Mouse (Mus musculus) lung, embryonic 16.5 days (tissue): ENCODE results near the gene Lrba. TPM values are rescaled to one million over a fixed set of nuclear protein-coding genes. Genes with fewer than 3 reads are reported as not detected.

ENCODE experiments used
- ATAC-seq: fragments of 200-750 bp; cut with Nextera tagmentation; 2 replicates; pipeline ENCODE4 v1.8.0; 2017; ENCODE audit warnings: low read depth, mild to moderate bottlenecking, moderate library complexity
- H3K27ac ChIP-seq: fragments of 300-500 bp; sonication (generic); 2 replicates; pipeline ENCODE4 v1.5.1; 2014; ENCODE audit warnings: mild to moderate bottlenecking, control low read depth, low read length
- H3K27me3 ChIP-seq: fragments of 300-500 bp; sonication (generic); 2 replicates; pipeline ENCODE4 v1.6.1; 2014; ENCODE audit warnings: low read depth, low read length, mixed read lengths; ENCODE audit not compliant: control insufficient read depth, insufficient read depth
- H3K36me3 ChIP-seq: fragments of 300-500 bp; sonication (generic); 2 replicates; pipeline ENCODE4 v1.6.1; 2014; ENCODE audit warnings: low read length; ENCODE audit not compliant: control insufficient read depth, insufficient read depth
- H3K4me1 ChIP-seq: fragments of 300-500 bp; sonication (generic); replicated peaks from 2 replicates; pipeline ENCODE4 v1.6.1; 2014; ENCODE audit warnings: low read length, mixed read lengths; ENCODE audit not compliant: control insufficient read depth, insufficient read depth
- H3K4me2 ChIP-seq: fragments of 300-500 bp; sonication (generic); 2 replicates; pipeline ENCODE4 v1.6.1; 2014; ENCODE audit warnings: low read depth, low read length, control low read depth
- H3K4me3 ChIP-seq: fragments of 300-500 bp; sonication (generic); 2 replicates; pipeline ENCODE4 v1.5.1; 2014; ENCODE audit warnings: mild to moderate bottlenecking, low read length, control low read depth
- H3K9ac ChIP-seq: fragments of 300-500 bp; sonication (generic); 2 replicates; pipeline ENCODE4 v1.6.1; 2014; ENCODE audit warnings: low read length, control low read depth
- H3K9me3 ChIP-seq: fragments of 300-500 bp; sonication (generic); 2 replicates; pipeline ENCODE4 v1.6.1; 2016; ENCODE audit warnings: low read length; ENCODE audit not compliant: control insufficient read depth
- WGBS: fragments of 180-500 bp; shearing (Covaris S2); extraction: QIAGEN DNeasy Blood & Tissue Kit; methylation state at CpG from one replicate; pipeline ENCODE4 v1.1.7; 2014; 5-methylcytosine and 5-hydroxymethylcytosine counted together
- polyA plus RNA-seq: library from polyadenylated mRNA; unstranded; fragments of >200 nt; fragmentation: Nextera tagmentation; extraction: Ambion mirVana; gene quantifications from 2 replicates; pipeline ENCODE4 v1.2.1, GENCODE M21; 2015

Lrba gene
- polyA plus RNA-seq, 1 experiment from 2014 or later: 3.4 TPM

- H3K9ac ChIP-seq: no peak overlapping the region
- H3K9me3 ChIP-seq: no peaks in the 10 kb centered on the region
- 77% methylated on average over 8 of the region's 8 CpGs for WGBS
- ATAC-seq: no peak
- H3K27ac ChIP-seq: no peak overlapping the region
- no peaks in the 10 kb centered on the region for H3K27me3 ChIP-seq
- no peaks in the 10 kb centered on the region for H3K36me3 ChIP-seq
- H3K4me3 ChIP-seq: no peak overlapping the region
- H3K4me2 ChIP-seq: no peak overlapping the region
- H3K4me1 ChIP-seq: no peaks in the 10 kb centered on the region
Measured at GRCm38 (mm10) chr3:86605775-86606174, 381.3 kb downstream of the Lrba start.

GRCm38 (mm10) chr3:86627008-86627743, 402.7 kb downstream of the Lrba start:
- no peaks in the 10 kb centered on the region for H3K4me1 ChIP-seq
- H3K36me3 ChIP-seq: no peaks in the 10 kb centered on the region
- no peaks in the 10 kb centered on the region for H3K9me3 ChIP-seq
- H3K9ac ChIP-seq: no peak overlapping the region
- H3K27ac ChIP-seq: no peak overlapping the region
- H3K27me3 ChIP-seq: no peaks in the 10 kb centered on the region
- WGBS: 48% methylated on average over 4 of the region's 4 CpGs
- H3K4me2 ChIP-seq: no peak overlapping the region
- no peak overlapping the region for H3K4me3 ChIP-seq
- no peak for ATAC-seq

- WGBS: 67% methylated on average over 4 of the region's 4 CpGs
- Histone ChIP-seq H3K27ac (no peak overlapping the region), H3K4me1 (no peaks in the 10 kb centered on the region), H3K36me3 (no peaks in the 10 kb centered on the region), H3K9me3 (no peaks in the 10 kb centered on the region), H3K4me3 (no peak overlapping the region), H3K4me2 (no peak overlapping the region), H3K9ac (no peak overlapping the region), H3K27me3 (no peaks in the 10 kb centered on the region)
- no peak for ATAC-seq
Measured at GRCm38 (mm10) chr3:86629379-86629778, 404.9 kb downstream of the Lrba start.

GRCm38 (mm10) chr3:86635464-86635863, 411.0 kb downstream of the Lrba start:
- Histone ChIP-seq H3K4me1 (no peaks in the 10 kb centered on the region), H3K27me3 (no peaks in the 10 kb centered on the region), H3K9ac (no peak overlapping the region), H3K4me3 (no peak overlapping the region), H3K27ac (no peak overlapping the region), H3K9me3 (no peaks in the 10 kb centered on the region), H3K36me3 (no peaks in the 10 kb centered on the region), H3K4me2 (no peak overlapping the region)
- WGBS: 63% methylated on average over 5 of the region's 5 CpGs
- no peak for ATAC-seq

- Histone ChIP-seq H3K4me3 (no peak overlapping the region), H3K4me1 (no peaks in the 10 kb centered on the region), H3K9me3 (no peaks in the 10 kb centered on the region), H3K9ac (no peak overlapping the region), H3K4me2 (no peak overlapping the region), H3K36me3 (no peaks in the 10 kb centered on the region), H3K27me3 (no peaks in the 10 kb centered on the region), H3K27ac (no peak overlapping the region)
- ATAC-seq: no peak
- WGBS: 38% methylated on average over 1 of the region's 1 CpGs
Measured at GRCm38 (mm10) chr3:86635940-86636339, 411.5 kb downstream of the Lrba start.

GRCm38 (mm10) chr3:86638552-86639348, 414.3 kb downstream of the Lrba start:
- Histone ChIP-seq H3K9me3 (no peaks in the 10 kb centered on the region), H3K4me1 (no peaks in the 10 kb centered on the region), H3K4me3 (no peak overlapping the region), H3K9ac (no peak overlapping the region), H3K27me3 (no peaks in the 10 kb centered on the region), H3K4me2 (no peak overlapping the region), H3K36me3 (no peaks in the 10 kb centered on the region), H3K27ac (no peak overlapping the region)
- ATAC-seq: no peak
- WGBS: 84% methylated on average over 2 of the region's 2 CpGs

GRCm38 (mm10) chr3:86641393-86641792, 416.9 kb downstream of the Lrba start:
- H3K4me3 ChIP-seq: no peak overlapping the region
- no peak for ATAC-seq
- 78% methylated on average over 5 of the region's 5 CpGs for WGBS
- no peaks in the 10 kb centered on the region for H3K27me3 ChIP-seq
- H3K9ac ChIP-seq: no peak overlapping the region
- H3K27ac ChIP-seq: no peak overlapping the region
- no peaks in the 10 kb centered on the region for H3K4me1 ChIP-seq
- H3K9me3 ChIP-seq: no peaks in the 10 kb centered on the region
- no peak overlapping the region for H3K4me2 ChIP-seq
- no peaks in the 10 kb centered on the region for H3K36me3 ChIP-seq

GRCm38 (mm10) chr3:86641796-86642195, 417.3 kb downstream of the Lrba start:
- no peaks in the 10 kb centered on the region for H3K4me1 ChIP-seq
- H3K4me2 ChIP-seq: no peak overlapping the region
- H3K9ac ChIP-seq: no peak overlapping the region
- no peak overlapping the region for H3K27ac ChIP-seq
- no peak for ATAC-seq
- no peaks in the 10 kb centered on the region for H3K9me3 ChIP-seq
- H3K27me3 ChIP-seq: no peaks in the 10 kb centered on the region
- no peak overlapping the region for H3K4me3 ChIP-seq
- H3K36me3 ChIP-seq: no peaks in the 10 kb centered on the region

GRCm38 (mm10) chr3:86646771-86647170, 422.3 kb downstream of the Lrba start:
- no peak overlapping the region for H3K4me3 ChIP-seq
- H3K4me1 ChIP-seq: no peaks in the 10 kb centered on the region
- H3K4me2 ChIP-seq: no peak overlapping the region
- H3K27ac ChIP-seq: no peak overlapping the region
- ATAC-seq: no peak
- H3K27me3 ChIP-seq: no peaks in the 10 kb centered on the region
- H3K9me3 ChIP-seq: no peaks in the 10 kb centered on the region
- H3K36me3 ChIP-seq: no peaks in the 10 kb centered on the region
- 29% methylated on average over 2 of the region's 2 CpGs for WGBS
- H3K9ac ChIP-seq: no peak overlapping the region
